In the genomic region with DNA sequence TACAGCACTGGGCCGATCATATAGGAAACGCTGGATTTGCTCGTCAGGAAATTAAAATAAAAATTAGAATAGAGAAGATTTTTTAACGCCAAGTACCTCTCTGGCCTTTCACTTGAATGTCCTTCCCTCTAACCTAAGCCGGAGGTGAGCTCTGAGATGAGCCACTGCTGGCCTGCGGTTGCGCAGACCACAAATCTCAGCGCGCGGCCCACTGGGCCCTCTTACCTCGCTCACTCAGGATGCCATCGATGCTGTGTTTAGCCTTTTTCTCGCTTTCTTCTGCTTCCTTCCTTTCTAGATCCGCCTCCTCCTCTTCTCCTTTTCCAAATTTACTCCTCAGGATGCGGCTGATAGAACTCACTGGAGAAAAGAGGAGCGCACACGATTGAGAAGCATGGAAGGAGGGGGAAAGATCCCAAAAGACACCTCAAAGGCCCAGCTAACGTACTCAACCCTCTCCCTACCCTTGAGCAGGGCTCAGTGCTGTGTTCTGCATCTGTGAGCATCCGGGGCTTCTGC, we compare ENCODE assay signal across 17 mouse cellular contexts. TPM values are rescaled to one million over a fixed set of nuclear protein-coding genes. Genes with fewer than 3 reads are reported as not detected.
DNase-seq lines count a peak whose midpoint lies in the region; ATAC-seq and TF ChIP-seq lines count a peak whose summit lies in the region.
"Had no signal": no experiment of that assay in that cellular context is flagged by ENCODE, and none has a peak within 500 bp of the region (broad histone marks: within the 10 kb centered on the region; RNA-seq: fewer than 3 reads in every experiment).

No protein-coding gene starts in this region.

- TF ChIP-seq EP300 in liver, postnatal 0 days (IDR thresholded peaks at IDR 0.05; ENCODE audit: low read depth), result no peak

- H3K4me1 ChIP-seq in liver, embryonic 11.5 days (replicated peaks; ENCODE audit: control insufficient read depth, insufficient read depth, low read length), result peaks cover 3% of the 10 kb centered on the region; the same call in 1 of the 2 replicates
- peaks cover 9% of the 10 kb centered on the region for H3K4me1 ChIP-seq in liver, postnatal 0 days (ENCODE audit: insufficient read depth)
- peaks cover 4% of the 10 kb centered on the region; the same call in 1 of the 2 replicates for H3K4me1 ChIP-seq in hindbrain, embryonic 14.5 days (replicated peaks; ENCODE audit: control insufficient read depth, insufficient read depth, low read length)
- H3K4me1 ChIP-seq in midbrain, embryonic 15.5 days, result peaks cover 21% of the 10 kb centered on the region

- no peaks in the 10 kb centered on the region for H3K9me3 ChIP-seq in liver, embryonic 11.5 days (ENCODE audit: control insufficient read depth, low read length)
- no peaks in the 10 kb centered on the region for H3K9me3 ChIP-seq in liver, postnatal 0 days (ENCODE audit: low read length)
- no peaks in the 10 kb centered on the region for H3K9me3 ChIP-seq in hindbrain, embryonic 14.5 days (ENCODE audit: control insufficient read depth, low read length)
- no peaks in the 10 kb centered on the region for H3K9me3 ChIP-seq in midbrain, embryonic 15.5 days
- H3K9me3 ChIP-seq: heart, embryonic 13.5 days; liver, embryonic 12.5 days had no signal

- WGBS in liver, embryonic 11.5 days, result 5% methylated on average over 19 of the region's 19 CpGs
- 6% methylated on average over 19 of the region's 19 CpGs for WGBS in liver, postnatal 0 days (ENCODE audit: insufficient replicate concordance)
- WGBS in hindbrain, embryonic 14.5 days, result 9% methylated on average over 19 of the region's 19 CpGs
- 14% methylated on average over 19 of the region's 19 CpGs for whole genome bisulfite sequencing in midbrain, embryonic 15.5 days

- H3K9ac ChIP-seq in liver, embryonic 11.5 days (ENCODE audit: low read depth, low read length), result no peak overlapping the region
- no peak overlapping the region for H3K9ac ChIP-seq in liver, postnatal 0 days (replicated peaks)
- H3K9ac ChIP-seq in hindbrain, embryonic 14.5 days, result peak overlapping the region; percentile 63
- H3K9ac ChIP-seq in midbrain, embryonic 15.5 days, result 0 out of 2 replicates have a peak overlapping the region, but pooled peaks have one; percentile 20
- H3K9ac ChIP-seq: heart, embryonic 13.5 days; liver, embryonic 12.5 days had no signal

- no peak overlapping the region for H3K27ac ChIP-seq in liver, embryonic 11.5 days (ENCODE audit: low read depth, low read length)
- H3K27ac ChIP-seq in liver, postnatal 0 days (ENCODE audit: low read depth), result no peak overlapping the region
- peak overlapping the region; percentile 87 for H3K27ac ChIP-seq in hindbrain, embryonic 14.5 days
- 0 out of 2 replicates have a peak overlapping the region, but pooled peaks have one; percentile 21 for H3K27ac ChIP-seq in midbrain, embryonic 15.5 days
- H3K27ac ChIP-seq: heart, embryonic 13.5 days; layer of hippocampus, adult 2 months; liver, embryonic 12.5 days had no signal

- no peak for ATAC-seq in liver, embryonic 11.5 days (replicated peaks; ENCODE audit: low FRiP score)
- no peak for ATAC-seq in liver, postnatal 0 days
- no peak for ATAC-seq in hindbrain, embryonic 14.5 days (ENCODE audit: low FRiP score)
- no peak for ATAC-seq in midbrain, embryonic 15.5 days (replicated peaks)
- no peak for ATAC-seq in erythroblast, adult 5-6 weeks (replicated peaks; ENCODE audit: low FRiP score, poor library complexity, severe bottlenecking)
- no peak for ATAC-seq in erythroid progenitor cell, adult 5-6 weeks (replicated peaks; ENCODE audit: low FRiP score, poor library complexity, severe bottlenecking)
- ATAC-seq: forebrain, embryonic 16.5 days; liver, embryonic 12.5 days had no signal

- DNase-seq in liver, embryonic 11.5 days (ENCODE audit: low spot score), result peak; percentile 29
- no peak for DNase-seq in liver, postnatal 0 days
- no peak for DNase-seq in hindbrain, embryonic 14.5 days (ENCODE audit: low spot score)
- DNase-seq in adrenal gland, postnatal 14 days, result no peak
- no peak for DNase-seq in right cerebral cortex, postnatal 14 days
- DNase-seq: adrenal gland, postnatal 25 days; gastrocnemius, postnatal 14 days; kidney, adult 8-10 months; lung, postnatal 10 days had no signal

- no peak overlapping the region for H3K4me3 ChIP-seq in liver, embryonic 11.5 days (ENCODE audit: low read depth, low read length)
- H3K4me3 ChIP-seq in liver, postnatal 0 days (ENCODE audit: low read depth, low read length), result no peak overlapping the region
- peak overlapping the region; percentile 38 for H3K4me3 ChIP-seq in hindbrain, embryonic 14.5 days (replicated peaks; ENCODE audit: low read length)
- peak overlapping the region; percentile 38 for H3K4me3 ChIP-seq in midbrain, embryonic 15.5 days
- H3K4me3 ChIP-seq: heart, embryonic 13.5 days; layer of hippocampus, adult 2 months; liver, embryonic 12.5 days had no signal

- H3K36me3 ChIP-seq in liver, embryonic 11.5 days (ENCODE audit: control insufficient read depth, insufficient read depth, low read length), result no peaks in the 10 kb centered on the region
- no peaks in the 10 kb centered on the region for H3K36me3 ChIP-seq in liver, postnatal 0 days (replicated peaks; ENCODE audit: insufficient read depth, low read length)
- H3K36me3 ChIP-seq in hindbrain, embryonic 14.5 days (replicated peaks; ENCODE audit: control insufficient read depth, insufficient read depth), result no peaks in the 10 kb centered on the region
- H3K36me3 ChIP-seq in midbrain, embryonic 15.5 days (replicated peaks), result no peaks in the 10 kb centered on the region
- H3K36me3 ChIP-seq: heart, embryonic 13.5 days; liver, embryonic 12.5 days had no signal

- H3K27me3 ChIP-seq in liver, embryonic 11.5 days (replicated peaks; ENCODE audit: control insufficient read depth, insufficient read depth, low read length), result peaks cover 100% of the 10 kb centered on the region
- peaks cover 98% of the 10 kb centered on the region for H3K27me3 ChIP-seq in liver, postnatal 0 days (ENCODE audit: insufficient read depth, low read length)
- H3K27me3 ChIP-seq in hindbrain, embryonic 14.5 days (ENCODE audit: control insufficient read depth, insufficient read depth, low read length), result peaks cover 71% of the 10 kb centered on the region
- peaks cover 36% of the 10 kb centered on the region for H3K27me3 ChIP-seq in midbrain, embryonic 15.5 days (replicated peaks)

- TF ChIP-seq CTCF in liver, postnatal 0 days (IDR thresholded peaks at IDR 0.05; ENCODE audit: low read depth), result no peak

- no peak overlapping the region for H3K4me2 ChIP-seq in liver, embryonic 11.5 days
- no peak overlapping the region for H3K4me2 ChIP-seq in liver, postnatal 0 days (ENCODE audit: low read depth, low read length)
- peak overlapping the region; percentile 71 for H3K4me2 ChIP-seq in hindbrain, embryonic 14.5 days (replicated peaks)
- peak overlapping the region; percentile 49 for H3K4me2 ChIP-seq in midbrain, embryonic 15.5 days
- H3K4me2 ChIP-seq: heart, embryonic 13.5 days; liver, embryonic 12.5 days had no signal

RNA-seq across cellular contexts. Expression of a gene that starts 4.7 kb away (rescaled TPM):
- polyA plus RNA-seq in liver, embryonic 11.5 days (2014; fragmentation: Nextera tagmentation; extraction: Ambion mirVana), result 0.44 and 0.55 TPM in 2 replicates
- not detected in 2 replicates for polyA plus RNA-seq in liver, postnatal 0 days (2015; fragmentation: Nextera tagmentation; extraction: Ambion mirVana)
- 7.9 and 8.2 TPM in 2 replicates for polyA plus RNA-seq in hindbrain, embryonic 14.5 days (2014; fragmentation: Nextera tagmentation; extraction: Ambion mirVana)
- 11.4 and 14.4 TPM in 2 replicates for polyA plus RNA-seq in midbrain, embryonic 15.5 days (2015; fragmentation: Nextera tagmentation; extraction: Ambion mirVana)
- total RNA-seq in erythroblast, adult 5-6 weeks (2015; ENCODE audit: low replicate concordance), result not detected in 2 replicates
- not detected in 2 replicates for total RNA-seq in erythroblast, adult 5-6 weeks (2017; ENCODE audit: low replicate concordance)
- not detected in 2 replicates for total RNA-seq in adrenal gland, postnatal 14 days (2021)
- total RNA-seq in erythroid progenitor cell, adult 5-6 weeks (2015; ENCODE audit: low replicate concordance), result not detected in 2 replicates
- not detected in 2 replicates for total RNA-seq in erythroid progenitor cell, adult 5-6 weeks (2017; ENCODE audit: low replicate concordance)
- total RNA-seq: adrenal gland, postnatal 25 days; gastrocnemius, postnatal 14 days; hematopoietic stem cell, adult 5-6 weeks; layer of hippocampus, adult 2 months had no signal
- polyA plus RNA-seq: forebrain, embryonic 16.5 days had no signal

Comparison
In these comparisons a context has a peak if more than half of its experiments do, and no peak if none do; other contexts are left out.
1. H3K27ac ChIP-seq: peak in hindbrain, embryonic 14.5 days (single experiment) and midbrain, embryonic 15.5 days (single experiment); none in liver, embryonic 11.5 days (single experiment) and liver, postnatal 0 days (single experiment).
2. H3K4me2 ChIP-seq: peak in hindbrain, embryonic 14.5 days (single experiment) and midbrain, embryonic 15.5 days (single experiment); none in liver, embryonic 11.5 days (single experiment) and liver, postnatal 0 days (single experiment).
3. H3K4me3 ChIP-seq: peak in hindbrain, embryonic 14.5 days (single experiment) and midbrain, embryonic 15.5 days (single experiment); none in liver, embryonic 11.5 days (single experiment) and liver, postnatal 0 days (single experiment).
4. H3K9ac ChIP-seq: peak in hindbrain, embryonic 14.5 days (single experiment) and midbrain, embryonic 15.5 days (single experiment); none in liver, embryonic 11.5 days (single experiment) and liver, postnatal 0 days (single experiment).